ENCODE assay signal across 8 mouse cellular contexts in genomic region chr15:94543409-94544051, GRCm38 (mm10). TPM values are rescaled to one million over a fixed set of nuclear protein-coding genes. Genes with fewer than 3 reads are reported as not detected.
DNase-seq lines count a peak whose midpoint lies in the region; ATAC-seq and TF ChIP-seq lines count a peak whose summit lies in the region.

Gene Pus7l (minus strand): TSS chr15:94543547.
Gene Irak4 (plus strand): TSS chr15:94543643.

- TF ChIP-seq POLR2A in testis, adult 2 months (IDR thresholded peaks at IDR 0.05; ENCODE audit: control insufficient read depth, low read depth, low read length) = peak; percentile 24

- H3K27ac ChIP-seq in forebrain, embryonic 12.5 days = no peak within 1 kb of the TSS
- peak within 1 kb of the TSS; percentile 68 for H3K27ac ChIP-seq in heart, postnatal 0 days (ENCODE audit: low read depth)
- H3K27ac ChIP-seq in liver, embryonic 16.5 days (ENCODE audit: low read length) = peak within 1 kb of the TSS; percentile 77
- peak within 1 kb of the TSS; percentile 68; the same call in 1 of the 2 replicates for H3K27ac ChIP-seq in neural tube, embryonic 13.5 days (replicated peaks)
- H3K27ac ChIP-seq in testis, adult 2 months (ENCODE audit: control insufficient read depth, insufficient read depth, low read depth, low read length) = peak within 1 kb of the TSS; percentile 4; the same call in 1 of the 2 replicates

- DNase-seq in c-Kit-positive CD71-positive TER-119-positive erythroid progenitor cells, embryonic 14.5 days (ENCODE audit: low spot score) = peak; percentile 92
- DNase-seq in heart, postnatal 0 days (ENCODE audit: low spot score) = peak; percentile 96
- peak; percentile 94 to 96 for DNase-seq in kidney, postnatal 4 days

- peak within 1 kb of the TSS; percentile 60 for H3K9ac ChIP-seq in forebrain, embryonic 12.5 days
- peak within 1 kb of the TSS; percentile 68 for H3K9ac ChIP-seq in heart, postnatal 0 days (replicated peaks; ENCODE audit: low read depth, low read length)
- peak within 1 kb of the TSS; percentile 78 for H3K9ac ChIP-seq in liver, embryonic 16.5 days (ENCODE audit: low read depth, low read length)
- peak within 1 kb of the TSS; percentile 69 for H3K9ac ChIP-seq in neural tube, embryonic 13.5 days

- no peaks in the 10 kb centered on the region for H3K36me3 ChIP-seq in E14TG2a.4 (ENCODE audit: insufficient read depth, low read length)
- H3K36me3 ChIP-seq in forebrain, embryonic 12.5 days (replicated peaks) = no peaks in the 10 kb centered on the region
- no peaks in the 10 kb centered on the region for H3K36me3 ChIP-seq in heart, postnatal 0 days (replicated peaks; ENCODE audit: control insufficient read depth, insufficient read depth, low read length)
- H3K36me3 ChIP-seq in liver, embryonic 16.5 days (ENCODE audit: control insufficient read depth, insufficient read depth) = no peaks in the 10 kb centered on the region
- no peaks in the 10 kb centered on the region for H3K36me3 ChIP-seq in neural tube, embryonic 13.5 days
- H3K36me3 ChIP-seq in testis, adult 2 months (ENCODE audit: control insufficient read depth, insufficient read depth, low read length) = no peaks in the 10 kb centered on the region

- H3K27me3 ChIP-seq in E14TG2a.4 (ENCODE audit: insufficient read depth, low read length) = peaks cover 14% of the 10 kb centered on the region
- H3K27me3 ChIP-seq in forebrain, embryonic 12.5 days = no peaks in the 10 kb centered on the region
- no peaks in the 10 kb centered on the region for H3K27me3 ChIP-seq in heart, postnatal 0 days (ENCODE audit: control insufficient read depth, insufficient read depth, low read length)
- H3K27me3 ChIP-seq in liver, embryonic 16.5 days (ENCODE audit: control insufficient read depth, insufficient read depth, low read depth, low read length) = no peaks in the 10 kb centered on the region
- no peaks in the 10 kb centered on the region for H3K27me3 ChIP-seq in neural tube, embryonic 13.5 days
- no peaks in the 10 kb centered on the region for H3K27me3 ChIP-seq in testis, adult 2 months (ENCODE audit: control insufficient read depth, insufficient read depth, low read length)

- TF ChIP-seq CTCF in E14TG2a.4 (conservative IDR thresholded peaks at IDR 0.05; ENCODE audit: low read length) = no peak
- TF ChIP-seq CTCF in heart, postnatal 0 days (IDR thresholded peaks at IDR 0.05; ENCODE audit: low read depth) = 0 out of 2 replicates have a peak, but pooled peaks have one; percentile 4
- no peak for TF ChIP-seq CTCF in testis, adult 2 months (IDR thresholded peaks at IDR 0.05; ENCODE audit: control insufficient read depth, insufficient read depth, insufficient replicate concordance, low read depth, low read length)

- TF ChIP-seq EP300 in heart, postnatal 0 days (IDR thresholded peaks at IDR 0.05; ENCODE audit: low read depth) = no peak

- peak within 1 kb of the TSS; percentile 90 for H3K4me3 ChIP-seq in E14TG2a.4 (replicated peaks; ENCODE audit: low read length)
- H3K4me3 ChIP-seq in forebrain, embryonic 12.5 days (replicated peaks) = peak within 1 kb of the TSS; percentile 56
- H3K4me3 ChIP-seq in heart, postnatal 0 days (ENCODE audit: low read depth, low read length) = peak within 1 kb of the TSS; percentile 84
- H3K4me3 ChIP-seq in liver, embryonic 16.5 days (ENCODE audit: low read depth, low read length) = peak within 1 kb of the TSS; percentile 84
- peak within 1 kb of the TSS; percentile 63 for H3K4me3 ChIP-seq in neural tube, embryonic 13.5 days
- H3K4me3 ChIP-seq in testis, adult 2 months (ENCODE audit: control insufficient read depth, low read depth, low read length) = peak within 1 kb of the TSS; percentile 82

- H3K9me3 ChIP-seq in E14TG2a.4 (ENCODE audit: low read length) = no peaks in the 10 kb centered on the region
- H3K9me3 ChIP-seq in forebrain, embryonic 12.5 days = no peaks in the 10 kb centered on the region
- H3K9me3 ChIP-seq in heart, postnatal 0 days (replicated peaks; ENCODE audit: control insufficient read depth, low read length) = no peaks in the 10 kb centered on the region
- H3K9me3 ChIP-seq in liver, embryonic 16.5 days (replicated peaks; ENCODE audit: control insufficient read depth, low read length) = no peaks in the 10 kb centered on the region
- no peaks in the 10 kb centered on the region for H3K9me3 ChIP-seq in neural tube, embryonic 13.5 days

- peak within 1 kb of the TSS; percentile 67 for H3K4me2 ChIP-seq in forebrain, embryonic 12.5 days
- H3K4me2 ChIP-seq in heart, postnatal 0 days (ENCODE audit: low read depth, low read length) = peak within 1 kb of the TSS; percentile 74
- peak within 1 kb of the TSS; percentile 85 for H3K4me2 ChIP-seq in liver, embryonic 16.5 days (ENCODE audit: low read depth, low read length)
- peak within 1 kb of the TSS; percentile 78 for H3K4me2 ChIP-seq in neural tube, embryonic 13.5 days

- H3K4me1 ChIP-seq in E14TG2a.4 (replicated peaks; ENCODE audit: low read depth, low read length) = peaks cover 12% of the 10 kb centered on the region; the same call in 1 of the 2 replicates
- peaks cover 5% of the 10 kb centered on the region; the same call in 1 of the 2 replicates for H3K4me1 ChIP-seq in forebrain, embryonic 12.5 days
- H3K4me1 ChIP-seq in heart, postnatal 0 days (ENCODE audit: control insufficient read depth, insufficient read depth) = peaks cover 5% of the 10 kb centered on the region; the same call in 1 of the 2 replicates
- H3K4me1 ChIP-seq in liver, embryonic 16.5 days (ENCODE audit: control insufficient read depth, low read depth, low read length) = peaks cover 9% of the 10 kb centered on the region
- H3K4me1 ChIP-seq in neural tube, embryonic 13.5 days (replicated peaks) = peaks cover 6% of the 10 kb centered on the region
- H3K4me1 ChIP-seq in testis, adult 2 months (ENCODE audit: control insufficient read depth, insufficient read depth, low read length) = peaks cover 2% of the 10 kb centered on the region

- WGBS in forebrain, embryonic 12.5 days = 0% methylated on average over 45 of the region's 45 CpGs
- WGBS in heart, postnatal 0 days = under 1% methylated on average over 45 of the region's 45 CpGs
- under 1% methylated on average over 45 of the region's 45 CpGs for WGBS in liver, embryonic 16.5 days (ENCODE audit: insufficient replicate concordance)
- under 1% methylated on average over 45 of the region's 45 CpGs for WGBS in neural tube, embryonic 13.5 days

- ATAC-seq in forebrain, embryonic 12.5 days (ENCODE audit: low FRiP score) = peak; percentile 98
- peak; percentile 98 for ATAC-seq in heart, postnatal 0 days (ENCODE audit: insufficient read depth, low read depth)
- ATAC-seq in liver, embryonic 16.5 days (ENCODE audit: low read depth) = peak; percentile 99
- ATAC-seq in neural tube, embryonic 13.5 days (ENCODE audit: low read depth) = peak; percentile 99

RNA-seq across cellular contexts. Expression of gene Pus7l, which starts in this region (rescaled TPM):
- 7.3 and 7.8 TPM in 2 replicates for polyA plus RNA-seq in forebrain, embryonic 12.5 days (2016; fragmentation: Nextera tagmentation; extraction: Ambion mirVana)
- 1.1 and 8.0 TPM in 2 replicates for total RNA-seq in heart, postnatal 0 days (2014; rRNA removed; ENCODE audit: low replicate concordance)
- 2.7 and 2.9 TPM in 2 replicates for polyA plus RNA-seq in heart, postnatal 0 days (2015; fragmentation: Nextera tagmentation; extraction: Ambion mirVana)
- polyA plus RNA-seq in liver, embryonic 16.5 days (2015; fragmentation: Nextera tagmentation; extraction: Ambion mirVana) = 2.0 and 2.1 TPM in 2 replicates
- 7.1 and 8.4 TPM in 2 replicates for polyA plus RNA-seq in neural tube, embryonic 13.5 days (2015; fragmentation: Nextera tagmentation; extraction: Ambion mirVana)
- polyA plus RNA-seq in testis, adult 2 months (2012; rRNA removed) = 4.5 and 5.3 TPM in 2 replicates

RNA-seq across cellular contexts. Expression of gene Irak4, which starts in this region (rescaled TPM):
- 2.6 and 2.8 TPM in 2 replicates for polyA plus RNA-seq in forebrain, embryonic 12.5 days (2016; fragmentation: Nextera tagmentation; extraction: Ambion mirVana)
- 5.1 and 5.5 TPM in 2 replicates for total RNA-seq in heart, postnatal 0 days (2014; rRNA removed; ENCODE audit: low replicate concordance)
- polyA plus RNA-seq in heart, postnatal 0 days (2015; fragmentation: Nextera tagmentation; extraction: Ambion mirVana) = 3.2 and 3.5 TPM in 2 replicates
- 4.5 TPM in 2 replicates for polyA plus RNA-seq in liver, embryonic 16.5 days (2015; fragmentation: Nextera tagmentation; extraction: Ambion mirVana)
- polyA plus RNA-seq in neural tube, embryonic 13.5 days (2015; fragmentation: Nextera tagmentation; extraction: Ambion mirVana) = 3.0 and 3.9 TPM in 2 replicates
- 4.7 and 5.1 TPM in 2 replicates for polyA plus RNA-seq in testis, adult 2 months (2012; rRNA removed)
